Mouse (Mus musculus) kidney, adult 2 months (tissue): ENCODE data around the gene Svbp.

Experiments used
- CTCF ChIP-seq: fragments of 200-500 bp; conservative IDR thresholded peaks from 2 replicates; pipeline ENCODE4 v1.5.1; 2011; ENCODE audit warnings: low read depth, mild to moderate bottlenecking, control low read depth, low read length, moderate library complexity, mixed read lengths; ENCODE audit not compliant: insufficient read depth, insufficient read length
- POLR2A ChIP-seq: fragments of 200-500 bp; IDR thresholded peaks from one replicate; pipeline ENCODE4 v1.6.1; 2011; ENCODE audit warnings: low read depth, low read length, control low read depth

GRCm38 (mm10) chr4:119232410-119233255 is 37.5 kb downstream of the Svbp start, which contains the start of the genes AU022252 and P3h1:
- TF ChIP-seq CTCF (no peak), POLR2A (peak; percentile 61)
